Comparison of ENCODE assay signal across 7 mouse cellular contexts in the genomic region with DNA sequence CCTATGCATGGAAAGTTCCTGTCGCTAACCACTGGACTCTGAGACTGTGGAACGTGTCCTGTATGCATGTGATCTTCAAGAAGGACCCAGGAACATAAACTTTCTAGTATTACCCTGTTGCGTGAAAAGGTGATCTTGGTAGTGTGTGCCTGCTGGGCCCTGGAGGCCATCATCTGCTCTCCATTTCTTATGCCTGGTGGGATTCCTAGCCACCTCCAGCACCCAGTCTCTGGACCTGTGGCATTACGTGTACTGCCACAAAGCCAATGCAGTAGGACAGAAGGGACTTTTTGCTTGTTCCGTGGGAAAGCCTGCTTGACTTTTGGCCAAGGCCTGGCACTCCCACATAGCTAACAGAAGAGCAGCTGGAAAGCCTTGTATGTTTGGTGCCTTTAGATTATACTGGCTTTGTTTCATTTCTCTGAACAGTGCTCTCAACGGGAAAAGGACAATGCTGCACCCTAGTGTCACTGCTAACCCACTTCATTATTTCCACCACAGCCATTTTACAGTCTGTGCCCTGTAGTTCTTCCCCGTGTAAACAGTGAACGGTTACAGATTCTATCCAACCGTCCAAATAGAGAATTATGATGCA. TPM values are rescaled to one million over a fixed set of nuclear protein-coding genes. Genes with fewer than 3 reads are reported as not detected.
A peak's percentile ranks its signal among the peaks of the same experiment; 100 is the strongest.
DNase-seq lines count a peak whose midpoint lies in the region; ATAC-seq and TF ChIP-seq lines count a peak whose summit lies in the region.

No protein-coding gene starts in this region.

- peak; percentile 51; the same call in 1 of the 2 replicates for ATAC-seq in forebrain, embryonic 12.5 days (ENCODE audit: low FRiP score)
- ATAC-seq in hindbrain, postnatal 0 days, result peak; percentile 85
- peak; percentile 85 for ATAC-seq in midbrain, embryonic 15.5 days (replicated peaks)
- peak; percentile 93 for ATAC-seq in stomach, postnatal 0 days (ENCODE audit: low FRiP score, low TSS enrichment)

- H3K9ac ChIP-seq in forebrain, embryonic 12.5 days, result no peak overlapping the region
- H3K9ac ChIP-seq in hindbrain, postnatal 0 days (replicated peaks; ENCODE audit: low read length), result no peak overlapping the region
- no peak overlapping the region for H3K9ac ChIP-seq in midbrain, embryonic 15.5 days
- no peak overlapping the region for H3K9ac ChIP-seq in stomach, postnatal 0 days (ENCODE audit: low read length)

- no peak overlapping the region for H3K4me3 ChIP-seq in forebrain, embryonic 12.5 days (replicated peaks)
- no peak overlapping the region for H3K4me3 ChIP-seq in hindbrain, postnatal 0 days (ENCODE audit: low read length)
- H3K4me3 ChIP-seq in midbrain, embryonic 15.5 days, result no peak overlapping the region
- no peak overlapping the region for H3K4me3 ChIP-seq in stomach, postnatal 0 days (ENCODE audit: low read depth, low read length)

- H3K27ac ChIP-seq in forebrain, embryonic 12.5 days, result no peak overlapping the region
- H3K27ac ChIP-seq in hindbrain, postnatal 0 days, result no peak overlapping the region
- H3K27ac ChIP-seq in midbrain, embryonic 15.5 days, result no peak overlapping the region
- no peak overlapping the region for H3K27ac ChIP-seq in stomach, postnatal 0 days (replicated peaks)

- no peaks in the 10 kb centered on the region for H3K27me3 ChIP-seq in forebrain, embryonic 12.5 days
- H3K27me3 ChIP-seq in hindbrain, postnatal 0 days (ENCODE audit: insufficient read depth, low read length), result no peaks in the 10 kb centered on the region
- no peaks in the 10 kb centered on the region for H3K27me3 ChIP-seq in midbrain, embryonic 15.5 days (replicated peaks)
- H3K27me3 ChIP-seq in stomach, postnatal 0 days (ENCODE audit: control insufficient read depth, insufficient read depth, low read length), result no peaks in the 10 kb centered on the region

- WGBS in forebrain, embryonic 12.5 days, result 67% methylated on average over 9 of the region's 9 CpGs
- 40% methylated on average over 9 of the region's 9 CpGs for WGBS in hindbrain, postnatal 0 days
- 62% methylated on average over 9 of the region's 9 CpGs for WGBS in midbrain, embryonic 15.5 days
- 35% methylated on average over 9 of the region's 9 CpGs for WGBS in stomach, postnatal 0 days

- no peaks in the 10 kb centered on the region; the same call in 1 of the 2 replicates for H3K4me1 ChIP-seq in forebrain, embryonic 12.5 days
- H3K4me1 ChIP-seq in hindbrain, postnatal 0 days (ENCODE audit: insufficient read depth, low read length), result no peaks in the 10 kb centered on the region
- no peaks in the 10 kb centered on the region for H3K4me1 ChIP-seq in midbrain, embryonic 15.5 days
- H3K4me1 ChIP-seq in stomach, postnatal 0 days (replicated peaks; ENCODE audit: control insufficient read depth, insufficient read depth), result no peaks in the 10 kb centered on the region

- peak; percentile 82 for TF ChIP-seq CTCF in hindbrain, postnatal 0 days (IDR thresholded peaks at IDR 0.05; ENCODE audit: low read depth)
- TF ChIP-seq CTCF in stomach, postnatal 0 days (IDR thresholded peaks at IDR 0.05; ENCODE audit: low read depth), result peak; percentile 90

- H3K4me2 ChIP-seq in forebrain, embryonic 12.5 days, result no peak overlapping the region
- no peak overlapping the region for H3K4me2 ChIP-seq in hindbrain, postnatal 0 days (ENCODE audit: low read depth, low read length)
- no peak overlapping the region for H3K4me2 ChIP-seq in midbrain, embryonic 15.5 days
- no peak overlapping the region for H3K4me2 ChIP-seq in stomach, postnatal 0 days (replicated peaks; ENCODE audit: low read depth)

- H3K9me3 ChIP-seq in forebrain, embryonic 12.5 days, result no peaks in the 10 kb centered on the region
- H3K9me3 ChIP-seq in hindbrain, postnatal 0 days (ENCODE audit: low read length), result no peaks in the 10 kb centered on the region
- H3K9me3 ChIP-seq in midbrain, embryonic 15.5 days, result no peaks in the 10 kb centered on the region
- H3K9me3 ChIP-seq in stomach, postnatal 0 days (ENCODE audit: control insufficient read depth, low read length), result no peaks in the 10 kb centered on the region

- DNase-seq in A20 (ENCODE audit: low read depth, low spot score), result peak; percentile 54
- DNase-seq in CD4-positive, CD25-positive, alpha-beta regulatory T cell, adult 2 months (ENCODE audit: low read depth, low spot score), result peak; percentile 78
- DNase-seq in hindbrain, postnatal 0 days (ENCODE audit: low spot score), result peak; percentile 84
- DNase-seq in layer of hippocampus, postnatal 14 days (ENCODE audit: low spot score in 2 of 2), result peak; percentile 54 to 74
- peak; percentile 69 for DNase-seq in stomach, postnatal 0 days (ENCODE audit: low spot score)

- TF ChIP-seq EP300 in stomach, postnatal 0 days (optimal IDR thresholded peaks at IDR 0.05), result no peak

- 0 out of 2 replicates have a peak, but pooled peaks cover 5% of the 10 kb centered on the region for H3K36me3 ChIP-seq in forebrain, embryonic 12.5 days (replicated peaks)
- 0 out of 2 replicates have a peak, but pooled peaks cover 3% of the 10 kb centered on the region for H3K36me3 ChIP-seq in hindbrain, postnatal 0 days (ENCODE audit: insufficient read depth, low read length)
- H3K36me3 ChIP-seq in midbrain, embryonic 15.5 days (replicated peaks), result no peaks in the 10 kb centered on the region
- no peaks in the 10 kb centered on the region; the same call in 1 of the 2 replicates for H3K36me3 ChIP-seq in stomach, postnatal 0 days (ENCODE audit: control insufficient read depth, insufficient read depth, low read length)

RNA-seq across cellular contexts. Expression of a gene that starts 27.1 kb away (rescaled TPM):
- 44.1 and 44.6 TPM in 2 replicates for polyA plus RNA-seq in forebrain, embryonic 12.5 days (2016; fragmentation: Nextera tagmentation; extraction: Ambion mirVana)
- 17.4 and 20.9 TPM in 2 replicates for total RNA-seq in hindbrain, postnatal 0 days (2014; rRNA removed)
- 25.6 and 28.0 TPM in 2 replicates for polyA plus RNA-seq in hindbrain, postnatal 0 days (2015; fragmentation: Nextera tagmentation; extraction: Ambion mirVana)
- total RNA-seq in layer of hippocampus, postnatal 14 days (2021), result 10 to 100 TPM; 43.5 to 46.2 TPM
- 20.7 and 25.9 TPM in 2 replicates for polyA plus RNA-seq in midbrain, embryonic 15.5 days (2015; fragmentation: Nextera tagmentation; extraction: Ambion mirVana)
- polyA plus RNA-seq in stomach, postnatal 0 days (2015; fragmentation: Nextera tagmentation; extraction: Ambion mirVana), result 14.7 and 16.4 TPM in 2 replicates

RNA-seq across cellular contexts. Expression of a gene that starts 54.8 kb away (rescaled TPM):
- polyA plus RNA-seq in forebrain, embryonic 12.5 days (2016; fragmentation: Nextera tagmentation; extraction: Ambion mirVana), result 4.9 and 6.2 TPM in 2 replicates
- total RNA-seq in hindbrain, postnatal 0 days (2014; rRNA removed), result 4.2 and 5.0 TPM in 2 replicates
- polyA plus RNA-seq in hindbrain, postnatal 0 days (2015; fragmentation: Nextera tagmentation; extraction: Ambion mirVana), result 3.2 and 3.8 TPM in 2 replicates
- total RNA-seq in layer of hippocampus, postnatal 14 days (2021), result 1 to 10 TPM; 4.9 to 7.6 TPM
- 2.5 and 3.7 TPM in 2 replicates for polyA plus RNA-seq in midbrain, embryonic 15.5 days (2015; fragmentation: Nextera tagmentation; extraction: Ambion mirVana)
- 0.61 and 0.91 TPM in 2 replicates for polyA plus RNA-seq in stomach, postnatal 0 days (2015; fragmentation: Nextera tagmentation; extraction: Ambion mirVana)
